Mouse (Mus musculus) testis, adult 2 months (tissue): ENCODE results near the gene Gpr183.

Source experiments
- CTCF ChIP-seq: fragments of 200-500 bp; IDR thresholded peaks from 2 replicates; pipeline ENCODE4 v1.5.1; 2012; ENCODE audit warnings: low read depth, mild to moderate bottlenecking, inconsistent platforms, low read length, moderate library complexity; ENCODE audit not compliant: control insufficient read depth, insufficient read depth, insufficient replicate concordance
- POLR2A ChIP-seq: fragments of 200-500 bp; IDR thresholded peaks from 2 replicates; pipeline ENCODE4 v1.6.1; 2012; ENCODE audit warnings: low read depth, mild to moderate bottlenecking, inconsistent platforms, low read length, moderate library complexity; ENCODE audit not compliant: control insufficient read depth

DNA sequence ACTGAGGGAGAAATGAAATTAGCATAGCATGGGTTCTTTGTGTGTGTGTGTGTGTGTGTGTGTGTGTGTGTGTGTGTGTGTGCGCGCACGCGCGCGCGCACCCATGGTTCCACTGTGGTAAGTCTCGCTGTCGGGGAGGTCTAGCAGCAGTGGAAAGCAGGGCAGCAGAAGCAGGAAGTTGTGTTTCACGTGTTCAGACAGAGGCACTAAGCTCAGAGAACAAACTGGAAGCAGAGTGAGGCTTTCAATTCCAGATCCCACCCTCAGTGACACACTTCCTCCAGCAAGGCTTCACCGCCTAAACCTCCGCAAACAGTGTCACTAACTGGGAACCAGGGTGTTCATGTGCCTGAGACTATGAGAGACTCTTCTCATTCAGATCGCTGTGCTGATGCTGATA is 44.5 kb upstream of the Gpr183 start:
- TF ChIP-seq POLR2A: no peak
- TF ChIP-seq CTCF: no peak
